Mouse (Mus musculus): Measurements from ENCODE around the gene Hgd. TPM values are rescaled to one million over a fixed set of nuclear protein-coding genes. Genes with fewer than 3 reads are reported as not detected.
A peak's percentile ranks its signal among the peaks of the same experiment; 100 is the strongest.

The Hgd gene
- polyA plus RNA-seq, 1 experiment from 2014 or later = 0.13 TPM

DNA sequence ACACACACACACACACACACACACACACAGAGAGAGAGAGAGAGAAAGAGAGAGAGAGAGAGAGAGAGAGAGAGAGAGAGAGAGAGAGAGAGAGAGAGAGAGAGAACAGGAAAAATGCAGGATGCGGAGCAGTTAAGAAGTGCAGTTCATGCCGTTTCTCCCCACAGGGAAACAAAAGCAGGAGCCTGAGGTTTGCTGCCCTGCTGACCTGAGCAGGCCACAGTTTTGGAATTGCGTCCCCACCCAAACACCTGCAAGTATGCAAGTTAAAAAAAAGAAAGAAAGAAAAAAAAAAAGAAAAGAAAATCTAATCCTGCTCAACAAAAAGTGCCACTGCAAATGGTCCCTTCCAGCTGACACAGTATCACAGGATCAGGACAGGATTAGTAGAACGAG, 96.7 kb downstream of the Hgd start:
- DNase-seq (no peak), ATAC-seq (ENCODE audit: low FRiP score, low TSS enrichment) (no peak)
- no peaks in the 10 kb centered on the region for H3K36me3 ChIP-seq (ENCODE audit: control insufficient read depth, insufficient read depth, low read length)
- peak overlapping the region; percentile 43 for H3K4me2 ChIP-seq (ENCODE audit: low read length)
- H3K9me3 ChIP-seq (ENCODE audit: control insufficient read depth, low read length) = no peaks in the 10 kb centered on the region
- H3K9ac ChIP-seq (replicated peaks; ENCODE audit: low read length) = no peak overlapping the region
- no peak overlapping the region for H3K4me3 ChIP-seq (replicated peaks; ENCODE audit: low read depth, low read length)
- peaks cover 12% of the 10 kb centered on the region; the same call in 1 of the 2 replicates for H3K4me1 ChIP-seq (ENCODE audit: control insufficient read depth, insufficient read depth, low read length)
- no peak overlapping the region for H3K27ac ChIP-seq (replicated peaks; ENCODE audit: low read depth, low read length)
- 17% methylated on average over 4 of the region's 4 CpGs for WGBS
- H3K27me3 ChIP-seq (ENCODE audit: control insufficient read depth, insufficient read depth, low read length) = no peaks in the 10 kb centered on the region

GRCm38 (mm10) chr16:37677586-37677985, 97.6 kb downstream of the Hgd start:
- ATAC-seq (ENCODE audit: low FRiP score, low TSS enrichment) = no peak
- Histone ChIP-seq H3K27me3 (ENCODE audit: control insufficient read depth, insufficient read depth, low read length) (no peaks in the 10 kb centered on the region), H3K9me3 (ENCODE audit: control insufficient read depth, low read length) (no peaks in the 10 kb centered on the region), H3K9ac (replicated peaks; ENCODE audit: low read length) (no peak overlapping the region), H3K4me2 (ENCODE audit: low read length) (no peak overlapping the region), H3K36me3 (ENCODE audit: control insufficient read depth, insufficient read depth, low read length) (no peaks in the 10 kb centered on the region), H3K27ac (replicated peaks; ENCODE audit: low read depth, low read length) (no peak overlapping the region), H3K4me1 (ENCODE audit: control insufficient read depth, insufficient read depth, low read length) (peaks cover 17% of the 10 kb centered on the region), H3K4me3 (replicated peaks; ENCODE audit: low read depth, low read length) (no peak overlapping the region)
- no peak for DNase-seq
- 79% methylated on average over 8 of the region's 8 CpGs for WGBS

DNA sequence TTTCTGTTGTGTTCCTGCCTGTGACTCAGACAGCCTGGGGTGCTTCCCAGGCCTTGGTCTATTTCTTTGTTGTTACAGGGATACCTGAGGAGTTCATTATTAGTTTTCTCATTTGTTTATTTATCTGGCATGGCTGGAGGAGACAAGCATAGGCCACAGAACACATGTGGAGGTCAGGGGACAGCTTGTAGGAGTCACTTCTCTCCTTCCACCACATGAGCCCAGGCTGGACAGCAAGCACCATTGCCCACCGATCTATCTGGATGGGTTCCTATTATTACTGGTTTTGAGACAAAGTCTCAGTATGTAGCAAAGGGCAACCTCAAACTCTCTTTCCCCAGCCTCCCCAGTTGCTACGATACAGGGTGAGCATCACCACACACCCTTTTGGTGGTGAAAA, 100.3 kb downstream of the Hgd start:
- WGBS = 87% methylated on average over 2 of the region's 2 CpGs
- no peak overlapping the region for H3K4me2 ChIP-seq (ENCODE audit: low read length)
- peaks cover 38% of the 10 kb centered on the region for H3K4me1 ChIP-seq (ENCODE audit: control insufficient read depth, insufficient read depth, low read length)
- DNase-seq = no peak
- H3K27ac ChIP-seq (replicated peaks; ENCODE audit: low read depth, low read length) = no peak overlapping the region
- no peak overlapping the region for H3K4me3 ChIP-seq (replicated peaks; ENCODE audit: low read depth, low read length)
- ATAC-seq (ENCODE audit: low FRiP score, low TSS enrichment) = no peak
- H3K9ac ChIP-seq (replicated peaks; ENCODE audit: low read length) = no peak overlapping the region
- H3K36me3 ChIP-seq (ENCODE audit: control insufficient read depth, insufficient read depth, low read length) = no peaks in the 10 kb centered on the region
- no peaks in the 10 kb centered on the region for H3K27me3 ChIP-seq (ENCODE audit: control insufficient read depth, insufficient read depth, low read length)
- H3K9me3 ChIP-seq (ENCODE audit: control insufficient read depth, low read length) = no peaks in the 10 kb centered on the region

- Histone ChIP-seq H3K4me1 (ENCODE audit: control insufficient read depth, insufficient read depth, low read length) (peaks cover 43% of the 10 kb centered on the region), H3K9me3 (ENCODE audit: control insufficient read depth, low read length) (no peaks in the 10 kb centered on the region), H3K9ac (replicated peaks; ENCODE audit: low read length) (no peak overlapping the region), H3K4me3 (replicated peaks; ENCODE audit: low read depth, low read length) (no peak overlapping the region), H3K27ac (replicated peaks; ENCODE audit: low read depth, low read length) (no peak overlapping the region), H3K36me3 (ENCODE audit: control insufficient read depth, insufficient read depth, low read length) (no peaks in the 10 kb centered on the region), H3K27me3 (ENCODE audit: control insufficient read depth, insufficient read depth, low read length) (no peaks in the 10 kb centered on the region), H3K4me2 (ENCODE audit: low read length) (no peak overlapping the region)
- ATAC-seq (ENCODE audit: low FRiP score, low TSS enrichment) (no peak), DNase-seq (no peak)
- 82% methylated on average over 8 of the region's 8 CpGs for WGBS
These were observed 100.9 kb downstream of the Hgd start for GRCm38 (mm10) chr16:37680831-37681230.

Other genes starting within 250 kb of the Hgd start
- gene Stxbp5l, start 195.2 kb upstream of the Hgd start, polyA plus RNA-seq (2014; fragmentation: Nextera tagmentation; extraction: Ambion mirVana) = 16.0 and 16.7 TPM in 2 replicates
- 29.8 and 41.5 TPM in 2 replicates for gene Gtf2e1, start 40.4 kb upstream of the Hgd start, polyA plus RNA-seq (2014; fragmentation: Nextera tagmentation; extraction: Ambion mirVana)
- gene Rabl3, start 40.3 kb upstream of the Hgd start, polyA plus RNA-seq (2014; fragmentation: Nextera tagmentation; extraction: Ambion mirVana) = 20.5 and 26.3 TPM in 2 replicates
- gene Ndufb4, start 74.3 kb downstream of the Hgd start, polyA plus RNA-seq (2014; fragmentation: Nextera tagmentation; extraction: Ambion mirVana) = 68.6 and 76.9 TPM in 2 replicates
- 52.6 and 105 TPM in 2 replicates for gene Fstl1, start 196.7 kb downstream of the Hgd start, polyA plus RNA-seq (2014; fragmentation: Nextera tagmentation; extraction: Ambion mirVana)